Mouse (Mus musculus): ENCODE data around the gene Lpin3. TPM values are rescaled to one million over a fixed set of nuclear protein-coding genes. Genes with fewer than 3 reads are reported as not detected.

The Lpin3 gene
- polyA plus RNA-seq (2014; fragmentation: Nextera tagmentation; extraction: Ambion mirVana), result 0.22 and 0.66 TPM in 2 replicates

DNA sequence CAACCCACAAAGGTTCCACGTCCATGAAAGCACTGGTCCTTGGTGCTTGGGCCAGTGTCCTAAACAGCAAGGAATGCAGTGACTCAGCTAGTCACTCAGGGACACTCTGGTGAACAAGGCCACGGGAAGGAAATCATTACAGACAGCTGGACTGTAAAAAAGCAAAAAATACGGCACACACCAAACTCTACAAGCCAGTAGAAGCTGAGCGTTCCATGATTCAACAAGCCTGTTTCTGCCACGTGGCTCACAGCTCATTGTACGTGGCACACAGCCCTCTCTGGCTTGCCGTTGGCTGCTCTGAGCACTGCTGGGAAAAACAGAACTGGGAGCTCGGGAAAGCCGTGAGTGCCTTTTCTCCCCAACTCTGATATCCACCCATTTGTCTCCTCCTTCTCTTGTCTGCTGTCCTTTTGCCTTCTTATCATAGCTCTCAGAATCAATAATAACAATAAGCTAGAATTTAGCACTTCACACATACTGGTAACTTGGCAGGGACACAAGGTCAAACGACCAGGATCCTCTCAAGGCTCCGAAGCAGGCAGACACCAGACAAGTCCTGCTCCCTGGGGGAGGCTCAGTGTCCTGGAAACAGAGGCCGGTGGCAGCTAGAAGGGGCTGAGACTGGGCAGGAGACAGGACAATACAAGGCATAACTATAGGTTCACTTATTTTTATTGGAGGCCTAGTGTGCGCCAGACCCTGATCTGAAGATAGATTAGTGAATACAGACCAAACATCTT is at the start of gene Lpin3:
Gene Lpin3, plus strand, starts transcription at position 218 of the 743 bp plus-strand sequence.
- H3K27me3 ChIP-seq (ENCODE audit: control insufficient read depth, insufficient read depth, low read length), result no peaks in the 10 kb centered on the region
- no peaks in the 10 kb centered on the region for H3K9me3 ChIP-seq (ENCODE audit: control insufficient read depth, low read length)
- H3K4me1 ChIP-seq (replicated peaks; ENCODE audit: control insufficient read depth, insufficient read depth, low read length), result no peaks in the 10 kb centered on the region
- no peak within 1 kb of the TSS for H3K4me3 ChIP-seq (replicated peaks; ENCODE audit: low read length)
- 70% methylated on average over 13 of the region's 13 CpGs for WGBS
- H3K27ac ChIP-seq, result no peak within 1 kb of the TSS
- no peak within 1 kb of the TSS for H3K4me2 ChIP-seq (replicated peaks)
- H3K36me3 ChIP-seq (replicated peaks; ENCODE audit: control insufficient read depth, insufficient read depth), result no peaks in the 10 kb centered on the region
- DNase-seq (ENCODE audit: low spot score) (no peak), ATAC-seq (ENCODE audit: low FRiP score) (no peak)
- H3K9ac ChIP-seq, result no peak within 1 kb of the TSS

DNA sequence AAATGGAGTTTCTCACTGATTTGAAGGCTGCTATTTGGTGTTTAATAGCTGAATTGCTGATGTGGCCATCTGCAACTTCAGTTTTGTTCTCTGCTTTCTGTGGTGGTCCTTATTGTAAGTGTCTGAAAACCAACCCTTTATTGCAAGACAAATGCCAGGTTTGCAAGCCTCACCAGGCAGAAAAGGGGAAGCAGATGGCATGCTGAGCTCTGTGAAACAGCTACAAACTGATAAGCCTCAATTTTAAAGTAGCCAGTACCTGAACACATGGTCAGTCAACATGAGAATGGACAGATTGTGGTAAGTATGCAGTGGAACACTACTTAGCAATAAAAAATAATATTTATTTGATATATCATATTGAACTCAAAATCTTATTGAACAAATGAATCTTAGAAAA is 39.6 kb upstream of the Lpin3 start:
- Histone ChIP-seq H3K36me3 (replicated peaks; ENCODE audit: control insufficient read depth, insufficient read depth) (no peaks in the 10 kb centered on the region), H3K4me1 (replicated peaks; ENCODE audit: control insufficient read depth, insufficient read depth, low read length) (no peaks in the 10 kb centered on the region), H3K4me3 (replicated peaks; ENCODE audit: low read length) (no peak overlapping the region), H3K27ac (no peak overlapping the region), H3K4me2 (replicated peaks) (no peak overlapping the region), H3K9me3 (ENCODE audit: control insufficient read depth, low read length) (no peaks in the 10 kb centered on the region), H3K27me3 (ENCODE audit: control insufficient read depth, insufficient read depth, low read length) (no peaks in the 10 kb centered on the region), H3K9ac (no peak overlapping the region)
- no peak for ATAC-seq (ENCODE audit: low FRiP score)
- no peak for DNase-seq (ENCODE audit: low spot score)

DNA sequence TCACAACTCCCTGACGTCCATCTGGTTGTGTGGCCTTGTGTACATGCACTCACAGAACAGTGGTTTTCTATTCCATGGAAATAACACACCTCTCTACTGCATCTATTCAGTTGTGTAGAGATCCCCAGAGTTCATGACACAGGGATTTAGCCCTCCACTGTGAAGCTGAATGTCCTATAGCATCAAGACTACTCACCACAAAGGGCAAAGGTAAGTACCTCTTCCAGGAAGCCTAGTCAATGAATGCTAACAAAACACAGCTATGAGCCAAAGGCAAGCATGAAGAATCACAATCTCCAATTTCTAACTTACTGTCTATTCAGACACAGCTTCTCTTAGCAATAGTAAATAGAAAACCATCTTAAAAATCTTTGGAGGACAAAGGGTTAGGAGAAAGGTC is 32.8 kb upstream of the Lpin3 start:
- H3K4me1 ChIP-seq (replicated peaks; ENCODE audit: control insufficient read depth, insufficient read depth, low read length), result no peaks in the 10 kb centered on the region
- H3K4me3 ChIP-seq (replicated peaks; ENCODE audit: low read length), result no peak overlapping the region
- no peak overlapping the region for H3K27ac ChIP-seq
- no peaks in the 10 kb centered on the region for H3K27me3 ChIP-seq (ENCODE audit: control insufficient read depth, insufficient read depth, low read length)
- no peaks in the 10 kb centered on the region for H3K36me3 ChIP-seq (replicated peaks; ENCODE audit: control insufficient read depth, insufficient read depth)
- no peaks in the 10 kb centered on the region for H3K9me3 ChIP-seq (ENCODE audit: control insufficient read depth, low read length)
- DNase-seq (ENCODE audit: low spot score), result no peak
- H3K4me2 ChIP-seq (replicated peaks), result no peak overlapping the region
- H3K9ac ChIP-seq, result no peak overlapping the region
- ATAC-seq (ENCODE audit: low FRiP score), result no peak
- WGBS, result 92% methylated on average over 1 of the region's 1 CpGs

DNA sequence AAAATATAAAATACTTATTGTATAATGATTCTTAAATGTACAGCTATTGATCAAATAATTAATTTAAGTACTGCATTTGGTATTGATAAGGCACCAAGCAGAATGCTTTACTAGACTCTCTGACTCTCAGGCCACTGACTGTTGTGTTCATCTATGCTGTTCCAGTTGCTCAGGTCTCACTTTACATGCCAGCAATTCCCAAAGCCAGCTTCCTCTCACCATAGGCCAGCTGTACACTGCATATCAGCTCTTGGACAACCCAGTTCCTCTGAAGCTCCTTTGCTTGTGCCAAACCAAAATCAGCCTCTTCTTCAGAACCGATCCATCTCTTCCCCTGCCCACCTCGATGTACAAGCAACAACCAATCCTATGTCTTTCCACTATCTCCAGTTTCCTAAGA is 32.3 kb upstream of the Lpin3 start:
- no peak for ATAC-seq (ENCODE audit: low FRiP score)
- Histone ChIP-seq H3K36me3 (replicated peaks; ENCODE audit: control insufficient read depth, insufficient read depth) (no peaks in the 10 kb centered on the region), H3K27me3 (ENCODE audit: control insufficient read depth, insufficient read depth, low read length) (no peaks in the 10 kb centered on the region), H3K4me1 (replicated peaks; ENCODE audit: control insufficient read depth, insufficient read depth, low read length) (no peaks in the 10 kb centered on the region), H3K9me3 (ENCODE audit: control insufficient read depth, low read length) (no peaks in the 10 kb centered on the region), H3K9ac (no peak overlapping the region), H3K27ac (no peak overlapping the region), H3K4me3 (replicated peaks; ENCODE audit: low read length) (no peak overlapping the region), H3K4me2 (replicated peaks) (no peak overlapping the region)
- 94% methylated on average over 2 of the region's 2 CpGs for WGBS
- no peak for DNase-seq (ENCODE audit: low spot score)

- Histone ChIP-seq H3K36me3 (replicated peaks; ENCODE audit: control insufficient read depth, insufficient read depth) (no peaks in the 10 kb centered on the region), H3K4me2 (replicated peaks) (no peak overlapping the region), H3K27me3 (ENCODE audit: control insufficient read depth, insufficient read depth, low read length) (no peaks in the 10 kb centered on the region), H3K9ac (no peak overlapping the region), H3K4me1 (replicated peaks; ENCODE audit: control insufficient read depth, insufficient read depth, low read length) (no peaks in the 10 kb centered on the region), H3K27ac (no peak overlapping the region), H3K4me3 (replicated peaks; ENCODE audit: low read length) (no peak overlapping the region), H3K9me3 (ENCODE audit: control insufficient read depth, low read length) (no peaks in the 10 kb centered on the region)
- WGBS, result 78% methylated on average over 3 of the region's 3 CpGs
- ATAC-seq (ENCODE audit: low FRiP score), result no peak
- no peak for DNase-seq (ENCODE audit: low spot score)
Observed at GRCm38 (mm10) chr2:160849617-160850240, 30.7 kb upstream of the Lpin3 start.

GRCm38 (mm10) chr2:160850360-160850759 is 30.1 kb upstream of the Lpin3 start:
- Histone ChIP-seq H3K4me3 (replicated peaks; ENCODE audit: low read length) (no peak overlapping the region), H3K27ac (no peak overlapping the region), H3K36me3 (replicated peaks; ENCODE audit: control insufficient read depth, insufficient read depth) (no peaks in the 10 kb centered on the region), H3K4me2 (replicated peaks) (no peak overlapping the region), H3K4me1 (replicated peaks; ENCODE audit: control insufficient read depth, insufficient read depth, low read length) (no peaks in the 10 kb centered on the region), H3K9me3 (ENCODE audit: control insufficient read depth, low read length) (no peaks in the 10 kb centered on the region), H3K27me3 (ENCODE audit: control insufficient read depth, insufficient read depth, low read length) (no peaks in the 10 kb centered on the region), H3K9ac (no peak overlapping the region)
- DNase-seq (ENCODE audit: low spot score) (no peak), ATAC-seq (ENCODE audit: low FRiP score) (no peak)
- 86% methylated on average over 3 of the region's 3 CpGs for WGBS

DNA sequence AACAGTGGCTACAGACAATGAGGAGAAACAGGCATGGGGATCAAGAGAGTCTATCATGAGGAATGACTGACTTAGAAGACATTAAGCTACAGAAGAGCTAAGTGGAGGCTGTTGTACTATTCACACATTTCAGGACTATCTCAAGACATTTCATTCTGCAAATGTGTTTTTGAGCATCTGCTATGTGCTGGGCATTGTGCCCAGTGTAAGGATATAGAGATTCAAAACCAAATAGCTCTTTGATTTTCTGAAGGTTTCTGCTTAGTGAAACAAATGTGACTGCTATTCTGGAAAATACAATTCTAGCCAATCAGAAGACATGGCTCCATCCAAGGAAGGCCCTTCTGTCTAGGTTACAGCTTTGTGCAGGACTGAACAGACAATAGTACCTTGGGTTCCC is 25.8 kb upstream of the Lpin3 start:
- H3K9me3 ChIP-seq (ENCODE audit: control insufficient read depth, low read length), result no peaks in the 10 kb centered on the region
- H3K4me1 ChIP-seq (replicated peaks; ENCODE audit: control insufficient read depth, insufficient read depth, low read length), result 0 out of 2 replicates have a peak, but pooled peaks cover 4% of the 10 kb centered on the region
- no peak overlapping the region for H3K9ac ChIP-seq
- no peak overlapping the region for H3K4me3 ChIP-seq (replicated peaks; ENCODE audit: low read length)
- H3K27ac ChIP-seq, result no peak overlapping the region
- H3K36me3 ChIP-seq (replicated peaks; ENCODE audit: control insufficient read depth, insufficient read depth), result no peaks in the 10 kb centered on the region
- H3K4me2 ChIP-seq (replicated peaks), result no peak overlapping the region
- H3K27me3 ChIP-seq (ENCODE audit: control insufficient read depth, insufficient read depth, low read length), result no peaks in the 10 kb centered on the region
- DNase-seq (ENCODE audit: low spot score), result no peak
- no peak for ATAC-seq (ENCODE audit: low FRiP score)

GRCm38 (mm10) chr2:160856359-160857102 is 23.9 kb upstream of the Lpin3 start:
- H3K4me2 ChIP-seq (replicated peaks), result no peak overlapping the region
- no peak overlapping the region for H3K27ac ChIP-seq
- WGBS, result 80% methylated on average over 5 of the region's 5 CpGs
- H3K27me3 ChIP-seq (ENCODE audit: control insufficient read depth, insufficient read depth, low read length), result no peaks in the 10 kb centered on the region
- no peaks in the 10 kb centered on the region for H3K9me3 ChIP-seq (ENCODE audit: control insufficient read depth, low read length)
- H3K9ac ChIP-seq, result no peak overlapping the region
- no peak overlapping the region for H3K4me3 ChIP-seq (replicated peaks; ENCODE audit: low read length)
- H3K4me1 ChIP-seq (replicated peaks; ENCODE audit: control insufficient read depth, insufficient read depth, low read length), result 0 out of 2 replicates have a peak, but pooled peaks cover 4% of the 10 kb centered on the region
- H3K36me3 ChIP-seq (replicated peaks; ENCODE audit: control insufficient read depth, insufficient read depth), result no peaks in the 10 kb centered on the region
- ATAC-seq (ENCODE audit: low FRiP score), result no peak
- no peak for DNase-seq (ENCODE audit: low spot score)

DNA sequence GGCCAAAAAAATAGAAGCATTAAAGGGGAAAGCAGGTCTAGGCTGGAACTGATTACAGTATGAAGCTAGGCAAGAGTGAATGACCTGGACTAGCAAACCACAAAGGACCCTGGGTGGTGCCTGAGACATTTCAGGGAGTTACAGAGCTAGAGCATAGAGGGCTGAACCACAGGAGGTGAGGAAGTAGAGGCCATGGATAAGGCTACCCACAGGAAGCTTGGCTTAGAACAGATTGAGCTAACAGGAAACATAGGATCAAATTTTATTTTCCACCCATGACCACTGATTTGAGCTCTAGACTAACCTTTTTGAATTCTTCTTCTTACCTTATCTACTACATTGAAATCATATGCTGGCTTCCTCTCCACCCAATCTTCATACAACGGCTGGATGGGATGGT is 20.1 kb upstream of the Lpin3 start:
- ATAC-seq (ENCODE audit: low FRiP score), result no peak
- no peak overlapping the region for H3K9ac ChIP-seq
- WGBS, result 86% methylated on average over 1 of the region's 1 CpGs

More for the DNA sequence above, 20.1 kb upstream of the Lpin3 start:
- Histone ChIP-seq H3K4me1 (replicated peaks; ENCODE audit: control insufficient read depth, insufficient read depth, low read length) (0 out of 2 replicates have a peak, but pooled peaks cover 4% of the 10 kb centered on the region), H3K27ac (no peak overlapping the region), H3K36me3 (replicated peaks; ENCODE audit: control insufficient read depth, insufficient read depth) (no peaks in the 10 kb centered on the region), H3K9me3 (ENCODE audit: control insufficient read depth, low read length) (no peaks in the 10 kb centered on the region), H3K4me3 (replicated peaks; ENCODE audit: low read length) (no peak overlapping the region), H3K27me3 (ENCODE audit: control insufficient read depth, insufficient read depth, low read length) (no peaks in the 10 kb centered on the region), H3K4me2 (replicated peaks) (no peak overlapping the region)
- no peak for DNase-seq (ENCODE audit: low spot score)
